ENCODE assay signal across 10 mouse cellular contexts in genomic region chr2:144329451-144329850, GRCm38 (mm10). TPM values are rescaled to one million over a fixed set of nuclear protein-coding genes. Genes with fewer than 3 reads are reported as not detected.
DNase-seq lines count a peak whose midpoint lies in the region; ATAC-seq and TF ChIP-seq lines count a peak whose summit lies in the region.
"Had no signal": no experiment of that assay in that cellular context is flagged by ENCODE, and none has a peak within 500 bp of the region (broad histone marks: within the 10 kb centered on the region; RNA-seq: fewer than 3 reads in every experiment).

No protein-coding gene starts in this region.

- H3K4me3 ChIP-seq in hindbrain, embryonic 12.5 days = 0 out of 2 replicates have a peak overlapping the region, but pooled peaks have one; percentile 3
- H3K4me3 ChIP-seq in hindbrain, embryonic 14.5 days (replicated peaks; ENCODE audit: low read length) = no peak overlapping the region
- H3K4me3 ChIP-seq in testis, adult 2 months (ENCODE audit: control insufficient read depth, low read depth, low read length) = peak overlapping the region; percentile 28
- H3K4me3 ChIP-seq in limb, embryonic 11.5 days (ENCODE audit: low read depth, low read length) = peak overlapping the region; percentile 21

- no peak for TF ChIP-seq POLR2A in testis, adult 2 months (IDR thresholded peaks at IDR 0.05; ENCODE audit: control insufficient read depth, low read depth, low read length)

- H3K27me3 ChIP-seq in hindbrain, embryonic 12.5 days = peaks cover 76% of the 10 kb centered on the region
- H3K27me3 ChIP-seq in hindbrain, embryonic 14.5 days (ENCODE audit: control insufficient read depth, insufficient read depth, low read length) = peaks cover 76% of the 10 kb centered on the region
- no peaks in the 10 kb centered on the region for H3K27me3 ChIP-seq in testis, adult 2 months (ENCODE audit: control insufficient read depth, insufficient read depth, low read length)
- peaks cover 58% of the 10 kb centered on the region for H3K27me3 ChIP-seq in limb, embryonic 11.5 days (ENCODE audit: control insufficient read depth, insufficient read depth, low read length)

- H3K4me2 ChIP-seq in hindbrain, embryonic 12.5 days (replicated peaks) = peak overlapping the region; percentile 19; the same call in 1 of the 2 replicates
- no peak overlapping the region for H3K4me2 ChIP-seq in hindbrain, embryonic 14.5 days (replicated peaks)
- peak overlapping the region; percentile 22 for H3K4me2 ChIP-seq in limb, embryonic 11.5 days (ENCODE audit: low read depth, severe bottlenecking)

- no peak for DNase-seq in hindbrain, embryonic 14.5 days (ENCODE audit: low spot score)
- no peak for DNase-seq in testis, postnatal 10 days (ENCODE audit: low spot score)
- DNase-seq in limb, embryonic 11.5 days (ENCODE audit: low spot score) = no peak
- no peak for DNase-seq in frontal cortex, postnatal 10 days (ENCODE audit: low spot score in 2 of 2)
- no peak for DNase-seq in cerebellum, adult 8-10 months
- DNase-seq in layer of hippocampus, adult 11-12 months (ENCODE audit: low spot score) = no peak
- DNase-seq: gastrocnemius, postnatal 14 days; thymus, postnatal 14 days had no signal

- no peak overlapping the region for H3K9ac ChIP-seq in hindbrain, embryonic 12.5 days
- H3K9ac ChIP-seq in hindbrain, embryonic 14.5 days = no peak overlapping the region
- H3K9ac ChIP-seq in limb, embryonic 11.5 days (ENCODE audit: low read length) = no peak overlapping the region

- no peaks in the 10 kb centered on the region for H3K9me3 ChIP-seq in hindbrain, embryonic 12.5 days (replicated peaks)
- H3K9me3 ChIP-seq in hindbrain, embryonic 14.5 days (ENCODE audit: control insufficient read depth, low read length) = no peaks in the 10 kb centered on the region
- no peaks in the 10 kb centered on the region for H3K9me3 ChIP-seq in limb, embryonic 11.5 days (ENCODE audit: control insufficient read depth, low read length)

- no peak overlapping the region for H3K27ac ChIP-seq in hindbrain, embryonic 12.5 days
- H3K27ac ChIP-seq in hindbrain, embryonic 14.5 days = no peak overlapping the region
- no peak overlapping the region for H3K27ac ChIP-seq in testis, adult 2 months (ENCODE audit: control insufficient read depth, insufficient read depth, low read depth, low read length)
- no peak overlapping the region for H3K27ac ChIP-seq in limb, embryonic 11.5 days (replicated peaks; ENCODE audit: low read depth, low read length)

- no peaks in the 10 kb centered on the region for H3K36me3 ChIP-seq in hindbrain, embryonic 12.5 days
- H3K36me3 ChIP-seq in hindbrain, embryonic 14.5 days (replicated peaks; ENCODE audit: control insufficient read depth, insufficient read depth) = no peaks in the 10 kb centered on the region
- H3K36me3 ChIP-seq in testis, adult 2 months (ENCODE audit: control insufficient read depth, insufficient read depth, low read length) = no peaks in the 10 kb centered on the region
- H3K36me3 ChIP-seq in limb, embryonic 11.5 days (ENCODE audit: control insufficient read depth, insufficient read depth, low read length) = no peaks in the 10 kb centered on the region

- no peak for TF ChIP-seq CTCF in testis, adult 2 months (IDR thresholded peaks at IDR 0.05; ENCODE audit: control insufficient read depth, insufficient read depth, insufficient replicate concordance, low read depth, low read length)

- peaks cover 36% of the 10 kb centered on the region for H3K4me1 ChIP-seq in hindbrain, embryonic 12.5 days
- H3K4me1 ChIP-seq in hindbrain, embryonic 14.5 days (replicated peaks; ENCODE audit: control insufficient read depth, insufficient read depth, low read length) = peaks cover 26% of the 10 kb centered on the region
- peaks cover 18% of the 10 kb centered on the region for H3K4me1 ChIP-seq in testis, adult 2 months (ENCODE audit: control insufficient read depth, insufficient read depth, low read length)
- peaks cover 21% of the 10 kb centered on the region for H3K4me1 ChIP-seq in limb, embryonic 11.5 days (ENCODE audit: control insufficient read depth, insufficient read depth, low read length)

- no peak for ATAC-seq in hindbrain, embryonic 12.5 days (ENCODE audit: low FRiP score)
- no peak for ATAC-seq in hindbrain, embryonic 14.5 days (ENCODE audit: low FRiP score)
- ATAC-seq in limb, embryonic 11.5 days (ENCODE audit: insufficient number of reproducible peaks, low FRiP score, low TSS enrichment, low read depth) = no peak

- under 1% methylated on average over 10 of the region's 10 CpGs for WGBS in hindbrain, embryonic 12.5 days
- WGBS in hindbrain, embryonic 14.5 days = 2% methylated on average over 7 of the region's 10 CpGs
- under 1% methylated on average over 10 of the region's 10 CpGs for WGBS in limb, embryonic 11.5 days

RNA-seq across cellular contexts. Expression of gene Ovol2, which starts 2.5 kb away (rescaled TPM):
- polyA plus RNA-seq in hindbrain, embryonic 12.5 days (2016; fragmentation: Nextera tagmentation; extraction: Ambion mirVana) = 0.44 and 1.3 TPM in 2 replicates
- polyA plus RNA-seq in hindbrain, embryonic 14.5 days (2014; fragmentation: Nextera tagmentation; extraction: Ambion mirVana) = not detected in 2 replicates
- 62.9 and 89.3 TPM in 2 replicates for polyA plus RNA-seq in testis, adult 2 months (2012; rRNA removed)
- polyA plus RNA-seq in limb, embryonic 11.5 days (2014; fragmentation: Nextera tagmentation; extraction: Ambion mirVana) = 0.53 and 0.55 TPM in 2 replicates

RNA-seq across cellular contexts. Expression of gene Kat14, which starts 39.3 kb away (rescaled TPM):
- 37.7 and 40.7 TPM in 2 replicates for polyA plus RNA-seq in hindbrain, embryonic 12.5 days (2016; fragmentation: Nextera tagmentation; extraction: Ambion mirVana)
- 22.4 and 23.3 TPM in 2 replicates for polyA plus RNA-seq in hindbrain, embryonic 14.5 days (2014; fragmentation: Nextera tagmentation; extraction: Ambion mirVana)
- 6.9 and 7.2 TPM in 2 replicates for polyA plus RNA-seq in testis, adult 2 months (2012; rRNA removed)
- 43.9 and 47.8 TPM in 2 replicates for polyA plus RNA-seq in limb, embryonic 11.5 days (2014; fragmentation: Nextera tagmentation; extraction: Ambion mirVana)

RNA-seq across cellular contexts. Expression of gene Pet117, which starts 39.3 kb away (rescaled TPM):
- 1.1 and 2.3 TPM in 2 replicates for polyA plus RNA-seq in hindbrain, embryonic 12.5 days (2016; fragmentation: Nextera tagmentation; extraction: Ambion mirVana)
- 0.53 and 3.0 TPM in 2 replicates for polyA plus RNA-seq in hindbrain, embryonic 14.5 days (2014; fragmentation: Nextera tagmentation; extraction: Ambion mirVana)
- polyA plus RNA-seq in testis, adult 2 months (2012; rRNA removed) = not detected in 2 replicates
- 1.7 TPM in 1 of 2 replicates, not detected in the other for polyA plus RNA-seq in limb, embryonic 11.5 days (2014; fragmentation: Nextera tagmentation; extraction: Ambion mirVana)

RNA-seq across cellular contexts. Expression of gene Snx5, which starts 58.7 kb away (rescaled TPM):
- 93.0 and 97.0 TPM in 2 replicates for polyA plus RNA-seq in hindbrain, embryonic 12.5 days (2016; fragmentation: Nextera tagmentation; extraction: Ambion mirVana)
- 73.0 and 75.9 TPM in 2 replicates for polyA plus RNA-seq in hindbrain, embryonic 14.5 days (2014; fragmentation: Nextera tagmentation; extraction: Ambion mirVana)
- polyA plus RNA-seq in testis, adult 2 months (2012; rRNA removed) = 12.9 and 13.3 TPM in 2 replicates
- 139 and 141 TPM in 2 replicates for polyA plus RNA-seq in limb, embryonic 11.5 days (2014; fragmentation: Nextera tagmentation; extraction: Ambion mirVana)

RNA-seq across cellular contexts. Expression of gene Mgme1, which starts 59.0 kb away (rescaled TPM):
- polyA plus RNA-seq in hindbrain, embryonic 12.5 days (2016; fragmentation: Nextera tagmentation; extraction: Ambion mirVana) = 15.4 and 16.2 TPM in 2 replicates
- polyA plus RNA-seq in hindbrain, embryonic 14.5 days (2014; fragmentation: Nextera tagmentation; extraction: Ambion mirVana) = 10.5 and 11.7 TPM in 2 replicates
- 2.5 and 2.8 TPM in 2 replicates for polyA plus RNA-seq in testis, adult 2 months (2012; rRNA removed)
- 21.6 and 22.6 TPM in 2 replicates for polyA plus RNA-seq in limb, embryonic 11.5 days (2014; fragmentation: Nextera tagmentation; extraction: Ambion mirVana)

Comparison
In these comparisons a context has a peak if more than half of its experiments do, and no peak if none do; other contexts are left out.
1. RNA of gene Ovol2, which starts 2.5 kb away (polyA plus RNA-seq): 62.9 to 89.3 TPM in testis, adult 2 months; 0.44 to 1.3 TPM in hindbrain, embryonic 12.5 days, 0.53 to 0.55 TPM in limb, embryonic 11.5 days and not detected in hindbrain, embryonic 14.5 days; every median in the first group is over 10 times any median in the second.